Mouse (Mus musculus) gastrocnemius, postnatal 4 days (tissue): ENCODE data around the gene Snx33. TPM values are rescaled to one million over a fixed set of nuclear protein-coding genes. Genes with fewer than 3 reads are reported as not detected.
"Not testable (repeated sequence)": the region's sequence is repeated elsewhere in the genome, so short reads cannot be mapped to it uniquely, and the experiment has no call there.

Experiments
- DNase-seq, 2 experiments: peaks; one replicate each; pipeline ENCODE4 v3.0.0; 2021 to 2022; ENCODE audit warnings: low spot score in 2 of 2, mixed read lengths in 2 of 2
- long read RNA-seq, 2 experiments: library from polyadenylated mRNA; stranded (forward); transcript quantifications; one replicate each; pipeline ENCODE4 v2.0.0; 2021
- total RNA-seq, 2 experiments: library from RNA; stranded (reverse); gene quantifications; 2 replicates each; pipeline ENCODE4 v1.2.3; 2021

Gene Snx33
- 10 to 100 TPM; 10.4 to 11.2 TPM for total RNA-seq
- long read RNA-seq, experiment 1, full-length matches to known transcripts, result 5 of 6 reads
- long read RNA-seq, experiment 1, partial matches to known transcripts, result 0 of 6 reads
- long read RNA-seq, experiment 1, other reads (novel, unspliced or antisense), result 1 of 6 reads
- long read RNA-seq, experiment 2, full-length matches to known transcripts, result 11 of 12 reads
- long read RNA-seq, experiment 2, partial matches to known transcripts, result 0 of 12 reads
- long read RNA-seq, experiment 2, other reads (novel, unspliced or antisense), result 1 of 12 reads

DNA sequence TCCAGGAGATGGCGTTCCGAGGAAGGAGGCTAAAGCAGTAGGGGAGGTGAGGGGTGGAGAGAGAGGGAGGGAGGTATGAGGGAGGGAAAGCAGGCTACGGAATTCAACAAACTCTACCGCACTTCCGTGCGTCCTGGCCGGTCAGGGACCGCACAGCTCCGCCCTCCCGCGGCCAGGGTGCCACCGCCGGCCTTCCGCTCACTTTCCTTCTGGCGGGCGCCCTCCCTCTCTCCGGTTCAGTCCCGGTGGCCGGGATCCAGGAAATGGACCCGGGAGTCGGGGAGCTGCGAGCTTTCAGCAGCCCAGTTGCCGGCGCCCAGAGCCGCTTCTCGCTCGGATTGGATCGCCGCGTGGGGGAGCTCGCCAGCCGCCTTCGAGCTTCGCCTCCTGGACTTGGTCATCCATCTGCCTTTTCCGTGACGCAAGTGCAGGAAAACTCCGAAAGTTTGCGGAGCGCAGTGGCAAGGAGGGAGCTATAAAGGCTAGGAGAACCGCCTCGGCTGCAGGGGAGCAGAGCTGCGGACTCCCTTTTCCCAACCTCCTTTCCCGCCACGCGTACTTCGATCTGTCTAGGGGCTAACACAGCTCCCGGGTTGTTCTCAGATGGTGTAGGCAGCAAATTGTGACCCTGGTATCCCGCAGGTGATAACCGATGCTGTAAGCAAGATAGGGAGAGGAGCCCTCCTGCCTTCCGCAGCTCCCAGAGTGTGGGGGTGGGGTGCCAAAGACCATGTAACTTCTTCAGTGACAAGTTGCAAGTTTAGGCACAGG lies at the start of gene Snx33:
Gene Snx33 (minus strand): TSS at position 331 of the 771 bp plus-strand sequence.
- DNase-seq, result peak; percentile 92 to 97

DNA sequence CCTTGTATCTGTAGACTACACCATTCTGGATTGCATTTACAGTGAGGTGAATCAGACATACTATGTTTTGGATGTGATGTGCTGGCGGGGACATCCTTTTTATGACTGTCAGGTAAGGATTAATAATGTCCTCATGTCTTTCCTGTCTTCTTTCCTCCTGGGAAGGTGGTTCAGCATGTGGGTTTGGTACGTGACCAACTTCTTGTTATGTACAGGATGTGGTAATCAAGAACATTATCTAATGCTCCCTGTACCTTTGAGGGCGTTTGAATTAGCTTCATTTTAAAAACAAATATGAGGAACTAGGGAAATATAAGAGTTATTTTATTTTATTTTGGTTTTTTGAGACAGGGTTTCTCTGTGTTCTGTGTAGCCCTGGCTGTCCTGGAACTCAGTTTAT lies 47.0 kb upstream of the Snx33 start:
- no peak for DNase-seq

DNA sequence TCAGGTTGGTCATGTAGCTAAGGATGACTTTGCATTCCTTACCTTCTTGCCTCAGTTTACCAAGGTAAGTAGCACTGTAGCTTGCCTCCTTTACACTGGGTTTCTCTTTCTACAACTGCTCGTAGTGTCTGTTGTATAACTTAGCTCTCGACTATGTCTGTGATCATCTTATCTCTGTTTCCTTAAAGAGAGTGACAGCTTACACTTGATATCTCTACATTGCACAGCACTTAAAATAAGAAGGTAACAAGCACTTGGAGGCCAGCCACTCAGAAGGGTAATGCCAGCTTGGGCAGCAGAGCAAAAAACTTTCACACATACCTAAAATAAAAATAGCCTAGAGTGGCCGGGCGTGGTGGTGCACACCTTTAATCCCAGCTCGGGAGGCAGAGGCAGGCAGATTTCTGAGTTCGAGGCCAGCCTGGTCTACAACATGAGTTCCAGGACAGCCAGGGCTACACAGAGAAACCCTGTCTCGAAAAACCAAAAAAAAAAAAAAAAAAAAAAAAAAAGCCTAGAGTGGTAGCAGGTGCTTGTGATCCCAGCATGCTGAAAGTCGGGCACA lies 45.9 kb upstream of the Snx33 start:
- DNase-seq, result no peak

DNA sequence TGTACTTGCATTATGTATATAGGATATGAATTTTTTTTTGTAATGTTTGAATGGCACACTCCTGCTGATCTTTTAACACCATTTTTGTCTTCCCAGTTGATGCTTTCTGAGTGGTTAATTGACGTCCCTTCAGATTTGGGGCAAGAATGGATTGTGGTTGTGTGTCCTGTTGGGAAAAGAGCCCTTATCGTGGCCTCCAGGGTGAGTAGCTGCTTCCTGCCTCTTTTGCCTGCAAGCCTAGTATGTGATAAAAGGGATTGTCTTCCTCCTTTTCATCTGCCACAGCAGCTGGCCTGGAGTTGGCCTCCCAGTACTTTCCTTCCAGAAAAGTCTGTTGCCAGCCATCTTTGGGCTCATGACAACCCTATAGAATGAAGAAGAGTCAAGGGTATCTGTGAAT lies 42.0 kb upstream of the Snx33 start:
- DNase-seq, result no peak

DNA sequence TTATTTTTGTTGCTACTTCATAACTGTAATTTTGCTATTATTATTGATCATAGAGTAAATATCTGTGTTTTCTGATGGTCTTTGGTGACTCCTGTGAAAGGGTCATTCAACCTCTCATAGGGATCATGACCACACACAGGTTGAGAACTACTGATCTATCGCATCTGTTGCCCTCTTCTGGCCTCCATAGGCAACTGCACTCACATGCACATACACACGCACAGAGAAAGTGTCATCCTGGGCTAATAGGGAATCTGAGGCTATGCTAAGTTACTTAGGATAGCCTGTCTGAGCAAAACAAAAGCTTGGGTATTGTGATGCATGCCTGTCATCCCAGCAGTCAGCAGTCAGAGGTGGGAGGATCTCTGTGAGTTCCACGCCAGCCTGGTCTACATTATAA lies 33.4 kb upstream of the Snx33 start:
- no peak for DNase-seq

DNA sequence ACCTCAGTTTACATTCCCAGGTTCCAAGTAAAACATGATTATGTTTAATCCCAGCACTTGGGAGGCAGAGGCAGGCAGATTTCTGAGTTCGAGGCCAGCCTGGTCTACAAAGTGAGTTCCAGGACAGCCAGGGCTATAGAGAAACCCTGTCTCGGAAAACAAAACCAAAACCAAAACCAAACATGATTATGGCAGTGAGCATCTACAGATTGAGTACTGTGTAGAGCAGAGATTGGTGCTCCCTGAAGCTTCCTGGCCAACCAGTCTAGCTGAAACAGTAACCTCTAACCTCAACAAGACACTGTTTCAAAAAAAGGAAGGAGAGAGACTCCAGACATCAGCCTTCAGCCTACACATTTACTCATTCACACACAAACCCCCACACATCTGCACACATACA lies 30.5 kb upstream of the Snx33 start:
- DNase-seq, result no peak

DNA sequence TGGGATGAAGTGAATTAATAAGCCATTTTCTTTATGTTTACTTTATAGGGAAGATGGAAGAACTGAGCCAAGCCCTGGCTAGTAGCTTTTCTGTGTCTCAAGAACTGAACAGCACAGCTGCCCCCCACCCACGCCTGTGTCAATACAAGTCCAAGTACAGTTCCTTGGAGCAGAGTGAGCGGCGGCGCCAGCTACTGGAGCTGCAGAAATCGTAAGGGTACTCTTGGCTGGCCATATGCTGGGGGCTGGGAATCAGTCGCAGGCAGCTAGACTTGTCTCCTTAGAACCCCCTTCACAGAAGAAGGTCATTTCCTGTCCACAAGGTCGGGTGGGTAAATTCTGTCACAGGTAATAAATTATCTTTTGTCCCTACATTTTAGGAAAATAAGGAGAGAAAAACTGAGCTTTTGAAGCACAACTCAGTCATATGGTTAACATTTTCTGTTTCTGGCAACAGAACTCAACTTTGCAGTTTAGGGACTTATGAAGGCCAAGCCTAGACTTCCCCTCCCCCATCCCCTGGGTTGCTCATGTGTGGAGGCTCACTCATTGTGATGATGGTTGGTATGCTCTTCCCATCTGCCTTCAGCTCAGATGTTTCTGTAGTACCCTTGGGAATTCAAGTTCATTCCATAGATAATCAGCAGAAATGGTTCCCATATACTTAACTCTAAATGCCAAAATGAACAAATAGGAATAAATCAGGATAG lies 28.9 kb upstream of the Snx33 start:
- DNase-seq, result peak in 1 of 2 experiments; percentile 28

DNA sequence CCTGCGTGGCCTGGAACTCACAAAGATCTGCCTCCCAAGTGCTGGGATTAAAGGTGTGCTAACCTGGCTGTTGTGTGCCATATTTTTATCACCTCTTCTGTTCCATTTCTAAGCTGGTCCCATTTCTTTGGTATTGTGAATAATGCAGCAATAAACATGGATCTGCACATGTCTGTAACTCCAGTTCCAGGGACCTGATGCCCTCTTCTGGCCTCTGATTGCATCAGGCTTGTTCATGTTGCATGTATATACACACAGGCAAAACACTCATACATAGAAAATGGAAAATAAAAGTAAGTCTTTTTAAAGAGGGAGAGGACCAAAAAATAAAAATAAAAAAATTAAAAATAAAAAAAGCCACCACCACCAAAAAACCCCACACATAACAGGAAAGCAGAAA lies 25.4 kb upstream of the Snx33 start:
- DNase-seq, result no peak

DNA sequence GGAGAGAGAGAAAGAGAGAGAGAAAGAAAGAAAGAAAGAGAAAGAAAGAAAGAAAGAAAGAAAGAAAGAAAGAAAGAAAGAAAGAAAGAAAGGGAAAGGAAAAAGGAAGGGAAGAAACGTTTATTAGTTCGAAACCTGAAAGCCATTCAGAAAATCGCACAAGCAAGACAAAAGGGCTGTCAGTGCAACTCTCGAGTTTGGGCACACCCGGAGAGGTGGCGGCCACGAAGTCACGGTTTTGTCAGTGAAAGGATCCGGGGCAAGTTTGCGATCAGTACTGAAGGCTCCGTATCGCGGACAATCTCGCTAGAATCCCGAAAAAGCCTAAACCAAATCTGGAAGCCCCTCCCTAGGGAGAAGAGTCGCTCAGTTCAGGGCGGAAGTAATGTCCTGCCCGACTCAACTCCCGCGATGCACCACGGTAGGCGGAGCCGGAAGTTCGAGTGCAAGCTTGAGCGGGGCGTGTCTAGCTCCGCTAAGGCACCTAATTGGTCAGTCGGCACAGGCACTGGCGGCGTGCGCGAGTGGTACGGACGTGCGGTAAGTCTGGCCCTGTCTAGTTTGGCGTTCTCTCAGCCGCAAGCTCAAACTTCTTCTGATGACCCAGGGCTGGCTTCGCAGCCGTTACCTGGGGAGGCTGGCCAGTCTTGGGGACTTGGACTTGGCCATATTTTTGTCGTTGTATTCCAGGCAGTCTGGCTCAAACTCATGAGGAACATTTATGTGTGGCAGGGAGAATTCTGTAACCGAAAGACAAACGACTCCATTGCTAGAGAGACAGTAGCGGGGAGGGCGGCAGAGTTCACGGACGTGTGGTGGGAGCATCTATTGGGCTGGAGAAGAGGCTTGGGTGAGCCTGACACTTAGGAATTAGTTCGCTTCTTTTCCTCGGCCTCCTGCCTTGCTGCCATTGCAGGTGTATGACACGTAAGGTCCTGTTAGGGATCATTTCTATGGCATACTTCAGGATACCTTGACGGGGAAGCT lies 22.5 kb upstream of the Snx33 start, which contains the start of gene Snupn:
Gene Snupn (plus strand): TSS at position 465 of the 987 bp plus-strand sequence.
- peak; percentile 90 to 98 for DNase-seq

DNA sequence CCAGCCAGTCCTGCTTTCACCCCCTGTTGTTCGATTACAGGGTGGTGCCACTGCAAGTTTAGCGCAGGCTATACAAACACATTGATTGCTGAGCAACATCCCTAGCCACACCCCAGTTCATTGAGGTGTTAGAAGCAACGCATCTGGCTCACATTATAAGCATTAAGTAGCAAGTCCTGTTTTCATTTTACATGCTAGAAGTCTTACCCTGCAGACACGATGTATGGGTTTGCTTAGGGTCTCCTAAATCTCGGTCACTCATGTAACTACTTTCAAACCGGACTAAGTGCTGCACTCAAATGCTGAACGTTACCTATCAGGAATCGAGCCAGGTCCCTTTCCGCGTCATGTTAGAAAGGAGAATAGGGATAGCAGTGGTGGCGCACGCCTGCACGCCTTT lies 21.6 kb upstream of the Snx33 start:
- DNase-seq, result no peak

DNA sequence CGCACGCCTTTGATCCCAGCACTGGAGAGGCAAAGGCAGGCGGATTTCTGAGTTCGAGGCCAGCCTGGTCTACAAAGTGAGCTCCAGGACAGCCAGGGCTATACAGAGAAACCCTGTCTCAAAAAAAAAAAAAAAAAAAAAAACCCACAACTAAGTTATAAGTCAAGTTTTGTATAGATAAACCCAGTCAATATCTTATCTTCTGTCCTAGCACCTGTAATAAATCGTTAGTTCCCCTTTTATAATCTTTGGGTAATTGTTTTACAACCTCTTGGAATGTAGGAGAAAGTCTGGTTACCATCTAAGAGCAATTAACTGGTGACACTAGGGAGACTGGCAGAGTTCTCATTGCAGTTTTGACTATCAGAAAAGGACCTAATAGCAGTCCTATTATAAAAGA lies 20.5 kb upstream of the Snx33 start:
- not testable (repeated sequence) for DNase-seq

DNA sequence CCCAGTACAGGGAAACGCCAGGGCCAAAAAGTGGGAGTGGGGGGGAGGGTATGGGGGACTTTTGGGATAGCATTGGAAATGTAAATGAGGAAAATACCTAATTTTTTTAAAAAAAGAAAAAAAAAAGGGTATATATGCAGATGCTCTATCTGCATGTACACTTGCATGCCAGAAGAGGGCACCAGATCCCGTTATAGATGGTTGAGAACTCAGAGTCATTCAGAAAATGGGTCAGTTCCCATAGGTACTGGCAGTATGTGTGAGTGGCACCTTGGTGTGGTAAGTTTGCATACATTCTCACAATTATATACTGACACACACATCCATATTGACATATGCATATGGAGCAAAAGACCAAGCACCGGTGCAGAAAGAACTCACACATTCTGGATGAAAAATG lies 19.3 kb upstream of the Snx33 start:
- DNase-seq, result peak in 1 of 2 experiments; percentile 28

DNA sequence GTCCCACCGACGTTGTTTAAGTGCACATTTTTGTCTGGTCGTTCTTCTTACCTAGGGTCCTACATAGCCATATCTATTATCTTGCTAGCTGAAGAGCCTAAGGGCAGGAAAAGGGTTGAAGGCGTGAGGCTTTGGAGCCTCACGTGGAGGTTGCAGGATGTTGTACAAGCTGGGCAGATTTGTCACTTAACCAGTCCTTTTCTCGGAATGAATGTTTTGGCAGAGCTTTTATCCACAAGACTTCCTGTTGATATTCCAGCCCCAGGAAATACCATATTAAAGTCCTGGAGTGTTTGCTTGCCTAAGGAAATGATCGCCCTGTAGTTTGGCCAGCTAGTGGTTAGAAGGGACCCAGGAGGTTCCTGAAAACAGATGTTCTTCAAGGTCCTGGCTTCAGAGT lies 10.2 kb upstream of the Snx33 start:
- DNase-seq, result no peak

DNA sequence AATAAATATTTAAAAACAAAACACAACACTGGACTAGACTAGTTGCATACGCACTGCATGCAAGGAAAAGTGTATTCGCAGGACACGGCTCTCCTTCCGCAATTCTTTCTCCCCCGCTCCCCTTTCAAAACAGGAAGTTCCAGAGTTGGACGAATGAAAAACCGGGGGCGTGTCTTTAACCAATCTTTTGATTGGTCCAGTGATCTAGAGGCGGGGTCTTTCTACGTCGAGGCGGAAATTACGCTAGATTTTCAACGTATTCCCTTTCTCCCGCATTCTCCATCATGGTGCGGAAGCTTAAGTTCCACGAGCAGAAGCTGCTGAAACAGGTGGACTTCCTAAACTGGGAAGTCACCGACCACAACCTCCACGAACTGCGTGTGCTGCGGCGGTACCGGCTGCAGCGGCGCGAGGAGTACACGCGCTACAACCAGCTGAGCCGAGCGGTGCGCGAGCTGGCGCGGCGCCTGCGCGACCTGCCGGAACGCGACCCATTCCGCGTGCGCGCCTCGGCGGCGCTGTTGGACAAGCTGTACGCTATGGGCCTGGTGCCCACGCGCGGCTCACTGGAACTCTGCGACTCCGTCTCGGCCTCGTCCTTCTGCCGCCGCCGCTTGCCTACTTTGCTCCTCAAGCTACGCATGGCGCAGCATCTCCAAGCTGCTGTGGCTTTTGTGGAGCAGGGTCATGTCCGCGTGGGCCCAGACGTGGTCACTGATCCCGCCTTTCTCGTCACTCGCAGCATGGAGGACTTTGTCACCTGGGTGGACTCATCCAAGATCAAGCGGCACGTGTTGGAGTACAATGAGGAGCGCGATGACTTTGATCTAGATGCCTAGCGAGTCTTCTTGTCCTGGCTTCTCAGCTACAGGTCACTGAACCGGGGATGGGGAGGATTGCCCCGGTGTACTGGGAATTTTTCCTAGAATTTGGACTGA lies 9.3 kb upstream of the Snx33 start, which contains the start of gene Imp3:
Gene Imp3 (plus strand): TSS at position 253 of the 938 bp plus-strand sequence.
- DNase-seq, result peak; percentile 63 to 85

DNA sequence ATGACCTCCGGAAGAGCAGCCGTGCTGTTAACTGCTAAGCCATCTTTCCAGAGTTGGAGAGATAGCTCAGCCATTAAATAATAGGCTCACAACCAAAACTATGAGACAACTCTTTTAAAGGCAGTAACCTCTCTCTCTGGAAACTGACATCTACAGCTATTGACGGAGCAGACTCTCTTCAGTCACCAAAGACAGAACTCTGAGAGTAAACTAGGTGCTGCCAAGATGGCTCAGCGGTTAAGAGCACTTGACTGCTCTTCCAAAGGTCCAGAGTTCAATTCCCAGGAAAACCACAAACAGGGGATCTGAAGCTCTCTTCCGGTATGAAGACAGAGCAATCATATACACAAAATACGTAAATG lies 8.7 kb upstream of the Snx33 start:
- no peak for DNase-seq

DNA sequence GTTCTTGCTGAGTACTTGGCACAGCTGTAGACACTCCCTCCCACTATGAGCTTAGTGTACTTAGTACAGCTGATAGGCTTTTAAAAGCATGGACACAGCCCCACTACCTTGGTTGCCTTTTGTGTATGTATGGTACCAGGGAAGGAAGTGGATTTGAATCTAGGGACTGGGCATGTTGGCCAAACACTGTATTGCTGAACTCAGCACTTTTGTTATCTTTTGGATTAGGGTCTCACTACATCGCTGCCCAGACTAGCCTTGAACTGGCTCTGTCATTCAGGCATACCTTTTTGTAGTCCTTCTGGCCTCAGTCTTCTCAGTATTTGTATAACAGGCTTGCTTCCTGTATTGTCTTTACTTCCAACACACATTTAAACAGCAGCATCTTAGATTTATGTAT lies 2.4 kb upstream of the Snx33 start:
- no peak for DNase-seq

DNA sequence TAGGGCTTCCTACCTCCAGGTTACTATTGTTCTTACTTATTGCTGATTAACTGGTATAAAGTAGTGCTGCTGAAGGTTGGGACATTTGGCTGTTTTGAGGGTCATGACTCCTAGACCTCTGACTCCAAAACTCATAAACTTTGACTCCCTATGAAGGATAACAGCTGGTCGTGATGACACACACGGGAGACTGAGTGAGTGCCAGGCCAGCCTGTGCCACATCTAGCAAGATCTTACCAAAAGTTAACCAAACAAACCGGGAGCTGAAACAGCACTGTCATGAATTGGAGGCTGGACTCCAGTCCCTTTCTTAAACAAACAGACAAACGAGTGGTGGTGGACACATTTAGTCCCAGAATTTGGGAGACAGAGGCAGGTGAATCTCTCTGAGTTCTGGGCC lies 1.3 kb upstream of the Snx33 start:
- DNase-seq, result no peak

DNA sequence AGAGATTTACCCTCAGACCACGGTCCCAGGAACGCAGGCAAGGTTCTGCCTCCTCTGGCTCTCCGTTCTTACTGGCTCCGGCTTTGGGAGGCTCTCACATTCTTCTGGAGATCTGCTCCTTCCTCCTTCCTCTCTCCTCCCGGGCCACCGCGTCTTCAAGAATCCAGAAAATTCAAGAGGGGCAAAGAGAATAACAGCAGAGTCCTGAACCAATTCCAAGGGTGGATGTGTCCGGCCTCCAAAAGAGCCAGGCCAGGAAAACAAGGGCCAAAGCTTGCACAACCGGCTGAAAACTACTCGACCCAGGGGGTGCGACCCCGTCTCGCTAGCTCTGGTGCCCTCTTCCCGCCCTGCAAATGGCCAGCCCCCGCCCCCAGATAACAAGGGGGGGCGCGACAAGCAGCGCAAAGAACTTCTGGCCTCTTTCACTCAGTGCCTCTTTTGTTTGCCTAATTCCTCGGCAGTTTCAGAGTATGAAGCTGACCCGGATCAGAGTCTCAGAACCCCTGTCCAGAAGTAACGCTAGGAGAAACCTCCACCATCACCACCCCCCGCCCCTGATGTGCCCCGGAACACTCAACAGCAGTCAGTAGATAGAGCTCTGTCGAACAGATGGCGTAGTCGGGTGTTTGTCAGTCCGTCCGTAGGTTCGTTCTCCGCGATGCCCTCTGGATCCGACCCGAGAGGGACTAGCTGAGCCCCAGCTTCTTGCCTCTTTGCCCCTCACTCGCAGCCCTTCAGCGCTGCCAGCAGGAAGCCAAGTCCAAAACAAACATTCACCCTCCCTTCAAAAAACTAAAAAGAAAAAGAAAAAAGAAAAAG lies 769 bp downstream of the Snx33 start:
- DNase-seq, result peak in 1 of 2 experiments; percentile 54
